ENCODE assay signal across 8 mouse cellular contexts in the genomic region with DNA sequence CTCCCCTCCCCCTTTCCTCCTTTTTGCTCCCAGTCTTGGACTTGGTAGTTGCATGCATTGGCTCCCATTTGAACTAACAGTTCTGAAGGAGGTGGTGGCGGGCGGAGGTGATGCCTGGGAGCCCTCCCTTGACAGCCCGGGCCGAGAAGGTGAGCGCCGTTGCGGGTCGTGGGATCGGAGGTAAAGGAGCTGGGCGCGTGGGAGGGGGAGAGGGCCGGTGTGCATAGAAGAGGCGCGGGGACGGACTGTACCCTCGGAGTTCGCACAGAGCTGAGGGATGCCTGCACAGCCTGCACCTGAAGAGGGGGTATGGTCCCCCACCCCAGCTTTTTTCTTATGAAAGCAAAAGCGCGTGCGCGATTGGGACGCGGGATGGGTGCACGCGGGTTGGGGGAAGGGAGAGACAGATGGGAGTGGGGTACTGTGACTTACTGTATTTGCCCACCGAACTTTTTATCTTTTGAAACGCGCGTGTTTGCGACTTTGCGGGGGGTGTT. TPM values are rescaled to one million over a fixed set of nuclear protein-coding genes. Genes with fewer than 3 reads are reported as not detected.
DNase-seq lines count a peak whose midpoint lies in the region; ATAC-seq and TF ChIP-seq lines count a peak whose summit lies in the region.

No protein-coding gene starts in this region.

- ATAC-seq in intestine, embryonic 14.5 days (replicated peaks; ENCODE audit: low FRiP score, low TSS enrichment, low read depth): peak; percentile 61

- peak overlapping the region; percentile 61 for H3K9ac ChIP-seq in intestine, embryonic 14.5 days (ENCODE audit: low read length)

- peak overlapping the region; percentile 93 for H3K4me3 ChIP-seq in erythroblast, embryonic 14.5 days (replicated peaks)
- peak overlapping the region; percentile 52 for H3K4me3 ChIP-seq in intestine, embryonic 14.5 days (ENCODE audit: low read depth, low read length)
- peak overlapping the region; percentile 97 for H3K4me3 ChIP-seq in lung, adult 2 months (replicated peaks; ENCODE audit: extremely low read depth, low read depth, low read length)
- H3K4me3 ChIP-seq in olfactory bulb, adult 2 months (ENCODE audit: insufficient read depth, low read depth, low read length): peak overlapping the region; percentile 96

- peaks cover 25% of the 10 kb centered on the region for H3K4me1 ChIP-seq in erythroblast, embryonic 14.5 days (ENCODE audit: control insufficient read depth)
- peaks cover 9% of the 10 kb centered on the region for H3K4me1 ChIP-seq in intestine, embryonic 14.5 days (replicated peaks; ENCODE audit: control insufficient read depth, insufficient read depth, low read length)
- peaks cover 6% of the 10 kb centered on the region for H3K4me1 ChIP-seq in lung, adult 2 months (ENCODE audit: control insufficient read depth, insufficient read depth, low read length)
- H3K4me1 ChIP-seq in olfactory bulb, adult 2 months (ENCODE audit: control insufficient read depth, insufficient read depth, low read length): peaks cover 3% of the 10 kb centered on the region; the same call in 1 of the 2 replicates

- no peak for TF ChIP-seq CTCF in lung, adult 2 months (IDR thresholded peaks at IDR 0.05; ENCODE audit: insufficient read depth, low read length)
- no peak for TF ChIP-seq CTCF in olfactory bulb, adult 2 months (IDR thresholded peaks at IDR 0.05; ENCODE audit: insufficient read depth, low read depth, low read length)

- H3K36me3 ChIP-seq in erythroblast, embryonic 14.5 days (ENCODE audit: control insufficient read depth): peaks cover 62% of the 10 kb centered on the region
- H3K36me3 ChIP-seq in intestine, embryonic 14.5 days (ENCODE audit: control insufficient read depth, insufficient read depth, low read length): peaks cover 9% of the 10 kb centered on the region; the same call in 1 of the 2 replicates

- peak overlapping the region; percentile 71; the same call in 1 of the 2 replicates for H3K27ac ChIP-seq in intestine, embryonic 14.5 days (ENCODE audit: low read depth)
- peak overlapping the region; percentile 99 for H3K27ac ChIP-seq in olfactory bulb, adult 2 months (ENCODE audit: insufficient read depth, low read depth, low read length)

- peak overlapping the region; percentile 58 for H3K4me2 ChIP-seq in intestine, embryonic 14.5 days (ENCODE audit: low read length)

- DNase-seq in heart, adult 8-10 months (ENCODE audit: low spot score): peak; percentile 7
- no peak for DNase-seq in heart, adult 18-20 months
- peak; percentile 7 for DNase-seq in MEL-GATA-1-ER (ENCODE audit: extremely low read depth, low read depth)
- peak; percentile 76 for DNase-seq in intestine, embryonic 14.5 days (ENCODE audit: low spot score)
- DNase-seq in lung, adult 2 months: no peak
- no peak for DNase-seq in yolk sac, embryonic 10.5 days (ENCODE audit: low spot score)

- TF ChIP-seq POLR2A in lung, adult 2 months (IDR thresholded peaks at IDR 0.05; ENCODE audit: borderline replicate concordance, extremely low read depth, low read depth, low read length): no peak
- TF ChIP-seq POLR2A in olfactory bulb, adult 2 months (IDR thresholded peaks at IDR 0.05; ENCODE audit: insufficient read depth, low read depth, low read length): no peak; the same call in 1 of the 2 replicates

- WGBS in intestine, embryonic 14.5 days: 25% methylated on average over 28 of the region's 31 CpGs
- 35% methylated on average over 31 of the region's 31 CpGs for WGBS in lung, adult 2 months
- 18% methylated on average over 31 of the region's 31 CpGs for WGBS in olfactory bulb, adult 2 months

- H3K27me3 ChIP-seq in erythroblast, embryonic 14.5 days (ENCODE audit: control insufficient read depth): no peaks in the 10 kb centered on the region
- H3K27me3 ChIP-seq in intestine, embryonic 14.5 days (replicated peaks; ENCODE audit: control insufficient read depth, insufficient read depth, low read length): no peaks in the 10 kb centered on the region

- no peaks in the 10 kb centered on the region for H3K9me3 ChIP-seq in erythroblast, embryonic 14.5 days (ENCODE audit: control insufficient read depth, low read length)
- H3K9me3 ChIP-seq in intestine, embryonic 14.5 days (ENCODE audit: control insufficient read depth, low read length): no peaks in the 10 kb centered on the region

RNA-seq across cellular contexts. Expression of a gene that starts 0.5 kb away (rescaled TPM):
- total RNA-seq in heart, adult 8-10 months (2022): 100 to 1,000 TPM; 611 to 795 (median 691) TPM
- total RNA-seq in heart, adult 18-20 months (2021): 100 to 1,000 TPM; 646 to 672 TPM
- polyA plus RNA-seq in erythroblast, embryonic 14.5 days (2012): 85.0 and 139 TPM in 2 replicates
- polyA plus RNA-seq in intestine, embryonic 14.5 days (2014; fragmentation: Nextera tagmentation; extraction: Ambion mirVana): 258 and 267 TPM in 2 replicates
- 102 and 118 TPM in 2 replicates for polyA plus RNA-seq in lung, adult 2 months (2012; rRNA removed)
- not detected in 2 replicates for polyA plus RNA-seq in olfactory bulb, adult 2 months (2012; ENCODE audit: insufficient read depth, insufficient read length, low replicate concordance, missing spikeins)

RNA-seq across cellular contexts. Expression of a gene that starts 0.6 kb away (rescaled TPM):
- 10 to 100 TPM; 16.6 to 21.8 (median 18.6) TPM for total RNA-seq in heart, adult 8-10 months (2022)
- total RNA-seq in heart, adult 18-20 months (2021): 10 to 100 TPM; 16.4 to 19.2 TPM
- polyA plus RNA-seq in erythroblast, embryonic 14.5 days (2012): 5.8 and 5.9 TPM in 2 replicates
- polyA plus RNA-seq in intestine, embryonic 14.5 days (2014; fragmentation: Nextera tagmentation; extraction: Ambion mirVana): 58.6 and 60.4 TPM in 2 replicates
- 44.6 and 51.4 TPM in 2 replicates for polyA plus RNA-seq in lung, adult 2 months (2012; rRNA removed)
- not detected in 2 replicates for polyA plus RNA-seq in olfactory bulb, adult 2 months (2012; ENCODE audit: insufficient read depth, insufficient read length, low replicate concordance, missing spikeins)

RNA-seq across cellular contexts. Expression of a gene that starts 40.2 kb away (rescaled TPM):
- total RNA-seq in heart, adult 8-10 months (2022): 100 to 1,000 TPM; 197 to 257 (median 214) TPM
- 100 to 1,000 TPM; 206 to 212 TPM for total RNA-seq in heart, adult 18-20 months (2021)
- polyA plus RNA-seq in erythroblast, embryonic 14.5 days (2012): 9.2 and 16.3 TPM in 2 replicates
- polyA plus RNA-seq in intestine, embryonic 14.5 days (2014; fragmentation: Nextera tagmentation; extraction: Ambion mirVana): 189 and 191 TPM in 2 replicates
- polyA plus RNA-seq in lung, adult 2 months (2012; rRNA removed): 199 and 241 TPM in 2 replicates
- 422 TPM in 1 of 2 replicates, not detected in the other for polyA plus RNA-seq in olfactory bulb, adult 2 months (2012; ENCODE audit: insufficient read depth, insufficient read length, low replicate concordance, missing spikeins)

Comparison
In these comparisons a context has a peak if more than half of its experiments do, and no peak if none do; other contexts are left out.
1. DNase-seq: peak in heart, adult 8-10 months (single experiment), MEL-GATA-1-ER (single experiment) and intestine, embryonic 14.5 days (single experiment); none in heart, adult 18-20 months (0 of 2), lung, adult 2 months (single experiment) and yolk sac, embryonic 10.5 days (single experiment).
2. RNA of a gene that starts 40.2 kb away (polyA plus RNA-seq): 422 TPM in olfactory bulb, adult 2 months, 199 to 241 TPM in lung, adult 2 months and 189 to 191 TPM in intestine, embryonic 14.5 days; 9.2 to 16.3 TPM in erythroblast, embryonic 14.5 days; every median in the first group is over 10 times any median in the second.
3. Peak in every context shown above with its lines, with median percentiles within 50 percentile points of each other: H3K4me3 ChIP-seq.